Mouse (Mus musculus) neural tube, embryonic 12.5 days (tissue): ENCODE measurements around the gene Zfp146. TPM values are rescaled to one million over a fixed set of nuclear protein-coding genes. Genes with fewer than 3 reads are reported as not detected.

Source experiments
- ATAC-seq: fragments of 200-750 bp; cut with Nextera tagmentation; 2 replicates; pipeline ENCODE4 v1.8.0; 2017; ENCODE audit warnings: low read depth, mild to moderate bottlenecking, moderate TSS enrichment, moderate library complexity; ENCODE audit not compliant: low FRiP score
- H3K27ac ChIP-seq: fragments of 300-500 bp; sonication (generic); 2 replicates; pipeline ENCODE4 v1.5.1; 2016
- H3K27me3 ChIP-seq: fragments of 300-500 bp; sonication (generic); replicated peaks from 2 replicates; pipeline ENCODE4 v1.6.1; 2016; ENCODE audit warnings: mild to moderate bottlenecking
- H3K36me3 ChIP-seq: fragments of 300-500 bp; sonication (generic); 2 replicates; pipeline ENCODE4 v1.6.1; 2016; ENCODE audit warnings: mild to moderate bottlenecking
- H3K4me1 ChIP-seq: fragments of 300-500 bp; sonication (generic); 2 replicates; pipeline ENCODE4 v1.6.1; 2016
- H3K4me2 ChIP-seq: fragments of 300-500 bp; sonication (generic); replicated peaks from 2 replicates; pipeline ENCODE4 v1.6.1; 2016; ENCODE audit warnings: mild to moderate bottlenecking
- H3K4me3 ChIP-seq: fragments of 300-500 bp; sonication (generic); 2 replicates; pipeline ENCODE4 v1.5.1; 2016
- H3K9ac ChIP-seq: fragments of 300-500 bp; sonication (generic); 2 replicates; pipeline ENCODE4 v1.6.1; 2016; ENCODE audit warnings: mild to moderate bottlenecking
- H3K9me3 ChIP-seq: fragments of 300-500 bp; sonication (generic); 2 replicates; pipeline ENCODE4 v1.6.1; 2016; ENCODE audit warnings: mild to moderate bottlenecking
- WGBS: fragments of 180-500 bp; shearing (Covaris S2); methylation state at CpG from one replicate; pipeline ENCODE4 v1.1.7; 2016; 5-methylcytosine and 5-hydroxymethylcytosine counted together
- polyA plus RNA-seq: library from polyadenylated mRNA; unstranded; fragments of >200 nt; fragmentation: Nextera tagmentation; extraction: Ambion mirVana; gene quantifications from 2 replicates; pipeline ENCODE4 v1.2.1, GENCODE M21; 2016

Zfp146 gene
- polyA plus RNA-seq, 1 experiment from 2014 or later: 14.6 TPM

DNA sequence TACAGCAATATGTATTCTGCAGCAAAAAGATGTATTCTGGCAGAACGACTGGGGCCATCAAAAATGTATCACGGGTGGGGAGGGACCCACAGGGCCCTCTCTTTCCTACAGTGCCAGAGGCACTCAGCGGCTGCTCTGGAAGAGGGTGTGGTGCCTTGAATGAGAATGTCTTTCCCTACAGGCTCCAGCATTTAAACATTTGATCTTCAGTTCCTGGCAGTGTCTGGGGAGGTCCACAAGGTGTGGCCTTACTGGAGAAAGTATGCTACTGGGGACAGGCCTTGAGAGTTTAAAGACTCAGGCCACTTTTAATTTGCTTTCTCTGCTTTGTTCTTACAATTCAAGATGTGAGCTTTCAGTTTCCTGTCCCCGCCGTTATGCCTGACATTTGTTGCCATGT lies 53.5 kb downstream of the Zfp146 start:
- 97% methylated on average over 5 of the region's 5 CpGs for WGBS
- no peak for ATAC-seq
- peaks cover 18% of the 10 kb centered on the region for H3K9me3 ChIP-seq
- no peak overlapping the region for H3K4me3 ChIP-seq
- H3K4me2 ChIP-seq: no peak overlapping the region
- H3K27ac ChIP-seq: no peak overlapping the region
- H3K4me1 ChIP-seq: no peaks in the 10 kb centered on the region
- no peaks in the 10 kb centered on the region for H3K36me3 ChIP-seq
- H3K9ac ChIP-seq: no peak overlapping the region
- H3K27me3 ChIP-seq: no peaks in the 10 kb centered on the region

Other genes starting within 250 kb of the Zfp146 start
- gene Zfp74, start 215.7 kb downstream of the Zfp146 start, polyA plus RNA-seq: 13.3 and 13.5 TPM in 2 replicates
- gene Zfp568, start 185.8 kb downstream of the Zfp146 start, polyA plus RNA-seq: 13.8 and 14.1 TPM in 2 replicates
- gene Zfp14, start 118.4 kb downstream of the Zfp146 start, polyA plus RNA-seq: 7.1 and 8.7 TPM in 2 replicates
- 8.2 and 10.4 TPM in 2 replicates for gene Zfp82, start 96.8 kb downstream of the Zfp146 start, polyA plus RNA-seq
- 1.4 and 3.1 TPM in 2 replicates for gene Gm26920, start 79.3 kb downstream of the Zfp146 start, polyA plus RNA-seq
- gene Zfp566, start 79.2 kb downstream of the Zfp146 start, polyA plus RNA-seq: 14.2 and 16.0 TPM in 2 replicates
- gene Zfp260, start 75.0 kb downstream of the Zfp146 start, polyA plus RNA-seq: 107 and 116 TPM in 2 replicates
- 11.5 and 12.3 TPM in 2 replicates for gene Zfp382, start 47.8 kb downstream of the Zfp146 start, polyA plus RNA-seq
- 2.9 and 5.8 TPM in 2 replicates for gene Cox7a1, start 14.4 kb upstream of the Zfp146 start, polyA plus RNA-seq
- 73.3 and 78.3 TPM in 2 replicates for gene Capns1, start 29.1 kb upstream of the Zfp146 start, polyA plus RNA-seq
- gene Polr2i, start 62.2 kb upstream of the Zfp146 start, polyA plus RNA-seq: 156 and 166 TPM in 2 replicates
- 292 and 299 TPM in 2 replicates for gene Tbcb, start 62.5 kb upstream of the Zfp146 start, polyA plus RNA-seq
- not detected in 2 replicates for gene Ovol3, start 66.0 kb upstream of the Zfp146 start, polyA plus RNA-seq
- gene Thap8, start 110.3 kb upstream of the Zfp146 start, polyA plus RNA-seq: 0.52 and 0.78 TPM in 2 replicates
- gene Wdr62, start 110.7 kb upstream of the Zfp146 start, polyA plus RNA-seq: 6.6 and 9.7 TPM in 2 replicates
- gene Clip3, start 122.0 kb upstream of the Zfp146 start, polyA plus RNA-seq: 74.3 and 87.2 TPM in 2 replicates
- gene Alkbh6, start 139.0 kb upstream of the Zfp146 start, polyA plus RNA-seq: 93.4 and 95.9 TPM in 2 replicates
- gene Syne4, start 145.1 kb upstream of the Zfp146 start, polyA plus RNA-seq: 21.8 and 24.3 TPM in 2 replicates
- not detected in 2 replicates for gene E130208F15Rik, start 152.0 kb upstream of the Zfp146 start, polyA plus RNA-seq
- 25.9 and 26.7 TPM in 2 replicates for gene Sdhaf1, start 154.1 kb upstream of the Zfp146 start, polyA plus RNA-seq
- 10.7 and 11.1 TPM in 2 replicates for gene Lrfn3, start 193.0 kb upstream of the Zfp146 start, polyA plus RNA-seq
- 22.6 and 23.2 TPM in 2 replicates for gene Tyrobp, start 244.0 kb upstream of the Zfp146 start, polyA plus RNA-seq